In genomic region chr2:4558651-4559203, GRCm38 (mm10) we compare ENCODE assay signal across 8 mouse cellular contexts.
DNase-seq lines count a peak whose midpoint lies in the region; ATAC-seq and TF ChIP-seq lines count a peak whose summit lies in the region.

No protein-coding gene starts in this region.

- H3K27me3 ChIP-seq in midbrain, embryonic 11.5 days (ENCODE audit: control insufficient read depth, insufficient read depth, low read length) = no peaks in the 10 kb centered on the region

- peak overlapping the region; percentile 70 for H3K9ac ChIP-seq in midbrain, embryonic 11.5 days (ENCODE audit: low read length)

- H3K9me3 ChIP-seq in midbrain, embryonic 11.5 days (ENCODE audit: control insufficient read depth, low read length) = no peaks in the 10 kb centered on the region

- intact Hi-C loops in gastrocnemius, postnatal 36 days (cut with DNase I) = loop anchor here (5.0 kb wide), 1 partner anchor 44 kb away; no protein-coding TSS in a partner anchor

- no peak for TF ChIP-seq CTCF in layer of hippocampus, adult 2 months (conservative IDR thresholded peaks at IDR 0.05)

- H3K4me1 ChIP-seq in midbrain, embryonic 11.5 days (ENCODE audit: control insufficient read depth, insufficient read depth, low read length) = peaks cover 59% of the 10 kb centered on the region

- peak overlapping the region; percentile 94 for H3K27ac ChIP-seq in layer of hippocampus, adult 2 months
- H3K27ac ChIP-seq in midbrain, embryonic 11.5 days (ENCODE audit: low read depth, low read length) = peak overlapping the region; percentile 80

- ATAC-seq in midbrain, embryonic 11.5 days (ENCODE audit: low FRiP score) = 0 out of 2 replicates have a peak, but pooled peaks have one; percentile 17

- peak overlapping the region; percentile 55 for H3K4me2 ChIP-seq in midbrain, embryonic 11.5 days

- WGBS in midbrain, embryonic 11.5 days = 13% methylated on average over 8 of the region's 8 CpGs

- H3K36me3 ChIP-seq in midbrain, embryonic 11.5 days (ENCODE audit: control insufficient read depth, insufficient read depth, low read length) = no peaks in the 10 kb centered on the region

- no peak for DNase-seq in layer of hippocampus, adult 2 months (ENCODE audit: low spot score in 2 of 2)
- DNase-seq in layer of hippocampus, adult 9-11 months = no peak
- DNase-seq in c-Kit-positive CD71-positive TER-119-positive erythroid progenitor cells, embryonic 14.5 days (ENCODE audit: low spot score) = peak; percentile 29
- DNase-seq in heart, postnatal 4 days = peak; percentile 32
- peak; percentile 90 for DNase-seq in midbrain, embryonic 11.5 days (ENCODE audit: low spot score, missing footprints)
- DNase-seq in right cerebral cortex, postnatal 14 days = no peak
- DNase-seq in adrenal gland, adult 8-10 months = no peak
- no peak for DNase-seq in gastrocnemius, postnatal 36 days

- peak overlapping the region; percentile 65 for H3K4me3 ChIP-seq in layer of hippocampus, adult 2 months
- H3K4me3 ChIP-seq in midbrain, embryonic 11.5 days (ENCODE audit: low read depth, low read length) = peak overlapping the region; percentile 40

Comparison
In these comparisons a context has a peak if more than half of its experiments do, and no peak if none do; other contexts are left out.
1. DNase-seq: peak in c-Kit-positive CD71-positive TER-119-positive erythroid progenitor cells, embryonic 14.5 days (single experiment), heart, postnatal 4 days (single experiment) and midbrain, embryonic 11.5 days (single experiment); none in layer of hippocampus, adult 2 months (0 of 2), layer of hippocampus, adult 9-11 months (single experiment), right cerebral cortex, postnatal 14 days (single experiment), adrenal gland, adult 8-10 months (single experiment) and gastrocnemius, postnatal 36 days (0 of 2).